Mouse (Mus musculus) CH12.LX (cell line): ENCODE data around the gene Gtsf1l.

Source experiments
- BHLHE40 ChIP-seq: IDR thresholded peaks from 2 replicates; pipeline ENCODE4 v1.6.1; 2011; ENCODE audit warnings: mild to moderate bottlenecking, low read depth, low read length, improper control_type of control experiment
- CHD2 ChIP-seq: IDR thresholded peaks from 2 replicates; pipeline ENCODE4 v1.6.1; 2011; ENCODE audit warnings: low read length, improper control_type of control experiment
- E2F4 ChIP-seq: IDR thresholded peaks from 2 replicates; pipeline ENCODE4 v1.6.1; 2011; ENCODE audit warnings: low read depth, low read length, improper control_type of control experiment; ENCODE audit not compliant: insufficient replicate concordance
- POLR2A ChIP-seq: IDR thresholded peaks from 2 replicates; pipeline ENCODE4 v1.6.1; 2011; ENCODE audit warnings: low read depth, mild to moderate bottlenecking, improper control_type of control experiment, low read length
- POLR2AphosphoS2 ChIP-seq: IDR thresholded peaks from 2 replicates; pipeline ENCODE4 v1.6.1; 2011; ENCODE audit warnings: low read depth, low read length, improper control_type of control experiment
- RCOR1 ChIP-seq: conservative IDR thresholded peaks from 2 replicates; pipeline ENCODE4 v1.6.1; 2012; ENCODE audit warnings: low read depth, mild to moderate bottlenecking, inconsistent platforms, low read length, improper control_type of control experiment

DNA sequence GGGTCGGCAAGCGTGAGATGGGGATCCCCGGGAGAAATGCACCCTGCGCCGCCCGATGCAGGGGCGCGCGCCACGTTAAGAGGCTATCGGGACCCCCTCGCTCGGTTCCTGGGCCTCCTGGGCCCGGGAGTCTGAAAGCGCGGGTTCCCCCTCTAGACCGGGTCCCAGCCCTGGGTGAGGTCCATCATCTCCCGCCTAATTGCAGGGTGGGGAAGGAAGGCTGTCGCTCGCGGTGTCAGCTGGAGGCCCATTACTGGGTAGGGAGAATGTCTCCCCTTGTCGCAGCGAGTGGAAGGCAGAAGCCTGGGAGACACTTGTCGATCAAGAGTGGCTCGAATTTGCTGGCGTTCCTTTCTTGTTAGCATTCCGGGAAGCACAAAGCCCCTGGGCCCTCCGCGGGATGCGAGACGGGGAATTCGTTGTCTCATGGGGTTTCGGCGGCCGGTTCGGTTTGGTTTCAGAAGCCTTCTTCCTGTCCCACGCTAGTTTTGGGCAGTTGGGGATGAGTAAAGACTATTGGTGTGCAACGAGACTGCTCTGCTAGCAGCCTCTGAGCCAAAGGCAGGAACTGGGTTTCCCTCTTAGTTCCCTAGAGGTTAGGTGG lies 32.7 kb downstream of the Gtsf1l start:
- TF ChIP-seq BHLHE40 (peak; percentile 14; the same call in 1 of the 2 replicates), POLR2A (0 out of 2 replicates have a peak, but pooled peaks have one; percentile 24), CHD2 (0 out of 2 replicates have a peak, but pooled peaks have one; percentile 19), E2F4 (no peak), RCOR1 (no peak), POLR2AphosphoS2 (no peak)
